Mouse (Mus musculus) adrenal gland, adult 18-20 months (tissue): ENCODE data around the gene Mbnl1. TPM values are rescaled to one million over a fixed set of nuclear protein-coding genes. Genes with fewer than 3 reads are reported as not detected.
A peak's percentile ranks its signal among the peaks of the same experiment; 100 is the strongest.
"Not testable (repeated sequence)": the region's sequence is repeated elsewhere in the genome, so short reads cannot be mapped to it uniquely, and the experiment has no call there.

Experiments used
- DNase-seq, 2 experiments: peaks; one replicate each; pipeline ENCODE4 v3.0.0; 2021 to 2022; ENCODE audit warnings: low spot score in 2 of 2
- long read RNA-seq, 2 experiments: library from polyadenylated mRNA; stranded (forward); transcript quantifications; one replicate each; pipeline ENCODE4 v2.0.0; 2021
- total RNA-seq, 2 experiments: library from RNA; stranded (reverse); gene quantifications; 1 replicate in 1 of 2; 2 replicates in 1 of 2; pipeline ENCODE4 v1.2.3; 2021

Mbnl1 gene
- total RNA-seq = 100 to 1,000 TPM; 503 to 531 TPM
- long read RNA-seq, experiment 1, full-length matches to known transcripts = 2 of 95 reads
- long read RNA-seq, experiment 1, partial matches to known transcripts = 41 of 95 reads
- long read RNA-seq, experiment 1, other reads (novel, unspliced or antisense) = 52 of 95 reads
- long read RNA-seq, experiment 2, full-length matches to known transcripts = 8 of 307 reads
- long read RNA-seq, experiment 2, partial matches to known transcripts = 198 of 307 reads
- long read RNA-seq, experiment 2, other reads (novel, unspliced or antisense) = 101 of 307 reads

DNA sequence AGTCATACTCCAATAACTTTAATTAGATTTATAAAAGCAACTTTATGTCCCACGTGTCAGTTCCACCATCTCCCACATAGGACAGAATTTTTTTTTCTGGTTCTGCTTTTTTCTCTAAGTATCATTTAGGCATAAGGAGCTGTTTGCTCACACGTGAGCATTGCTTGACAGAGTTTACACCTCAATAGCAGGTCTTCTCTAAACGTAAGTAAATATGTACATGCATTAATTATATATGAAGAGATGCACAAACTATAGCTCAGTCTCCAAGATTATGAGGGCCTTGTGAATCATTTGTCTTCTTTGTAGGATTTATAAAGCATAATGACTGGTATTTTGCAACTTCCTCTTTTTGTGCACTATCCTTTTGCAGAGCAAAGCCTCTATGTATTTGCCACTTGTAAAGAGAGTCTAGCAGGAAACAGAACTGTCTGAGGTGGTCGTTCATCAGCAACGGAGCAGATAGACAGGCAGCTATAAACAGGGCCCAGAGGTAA, at the start of gene Mbnl1:
Gene Mbnl1, plus strand, starts transcription at position 150 of the 497 bp plus-strand sequence.
- no peak for DNase-seq

DNA sequence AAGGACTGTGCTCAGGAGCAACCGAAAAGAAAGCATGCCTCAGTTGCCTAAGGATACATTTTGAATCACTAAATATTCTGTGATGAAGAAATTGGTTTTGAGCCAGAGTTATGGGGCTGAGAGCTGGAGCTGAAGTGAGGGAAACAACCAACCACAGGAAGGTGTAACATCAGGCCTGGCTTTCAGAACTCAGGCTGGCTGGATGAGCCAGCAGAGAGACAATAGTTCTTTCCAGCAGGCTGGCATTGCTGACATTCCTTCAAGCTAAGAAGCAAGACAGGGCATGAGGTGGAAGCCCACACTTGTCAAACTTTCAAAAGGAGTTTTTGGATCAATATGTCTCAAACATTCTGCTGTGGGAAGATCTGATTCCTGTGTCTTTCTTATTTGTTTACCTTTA, 48.5 kb upstream of the Mbnl1 start:
- no peak for DNase-seq

GRCm38 (mm10) chr3:60429049-60429448, 43.6 kb upstream of the Mbnl1 start:
- no peak for DNase-seq

DNA sequence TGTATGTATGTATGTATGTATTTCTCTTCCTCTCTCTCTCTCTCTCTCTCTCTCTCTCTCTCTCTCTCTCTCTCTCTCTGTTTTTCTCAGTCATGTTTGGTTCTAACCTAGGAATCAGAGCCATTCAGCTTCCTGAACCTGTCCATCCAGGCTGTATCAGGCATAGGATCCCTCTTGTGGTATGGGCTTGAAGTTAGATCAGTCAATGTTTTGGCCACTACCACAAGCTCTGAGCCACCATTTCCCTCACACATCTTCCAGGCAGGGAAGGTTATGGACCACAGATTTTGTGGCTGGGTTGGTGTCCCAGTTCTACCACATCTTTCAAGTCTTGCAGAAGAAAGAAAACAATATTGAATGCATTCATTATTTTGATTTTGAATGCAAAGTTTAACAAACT, 35.4 kb upstream of the Mbnl1 start:
- no peak for DNase-seq

GRCm38 (mm10) chr3:60437678-60438232, 34.9 kb upstream of the Mbnl1 start:
- DNase-seq = peak; percentile 60 to 70

GRCm38 (mm10) chr3:60438715-60439114, 33.9 kb upstream of the Mbnl1 start:
- DNase-seq = no peak

DNA sequence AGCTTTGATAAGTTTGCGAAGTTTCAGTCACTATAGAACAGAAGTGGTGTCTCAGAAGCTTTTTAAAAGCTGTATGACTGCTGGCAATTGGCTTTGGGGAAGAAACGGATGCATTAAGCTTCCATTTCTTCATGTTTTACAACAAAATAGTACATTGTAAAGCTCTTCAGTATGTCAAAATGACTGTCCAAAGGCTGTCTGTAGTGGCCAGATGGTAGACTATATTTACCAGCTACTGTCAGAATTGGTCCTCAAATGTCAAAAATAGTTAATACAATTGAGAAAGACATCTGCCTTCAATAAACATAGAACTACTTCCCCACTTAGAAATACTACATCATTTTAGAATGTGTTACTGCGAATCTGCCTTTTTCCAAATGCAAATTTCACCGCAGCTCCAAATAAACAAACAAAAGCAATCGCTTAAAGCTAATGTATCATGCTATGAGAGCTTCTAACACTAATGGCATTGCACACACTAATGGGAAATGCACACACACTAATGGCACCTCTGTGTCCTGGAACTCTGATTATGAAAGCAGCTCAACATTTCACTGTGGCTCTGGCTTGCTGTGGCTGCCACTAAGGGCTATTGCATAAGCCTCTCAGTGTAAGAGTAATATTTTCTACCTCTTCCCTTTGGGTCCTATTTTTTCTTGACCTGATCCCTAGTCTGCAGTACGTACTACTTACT, 10.7 kb upstream of the Mbnl1 start:
- no peak for DNase-seq

GRCm38 (mm10) chr3:60468667-60469066, 4.0 kb upstream of the Mbnl1 start:
- DNase-seq = not testable (repeated sequence)

- not testable (repeated sequence) for DNase-seq
Observed at GRCm38 (mm10) chr3:60469170-60469805, 3.3 kb upstream of the Mbnl1 start.

DNA sequence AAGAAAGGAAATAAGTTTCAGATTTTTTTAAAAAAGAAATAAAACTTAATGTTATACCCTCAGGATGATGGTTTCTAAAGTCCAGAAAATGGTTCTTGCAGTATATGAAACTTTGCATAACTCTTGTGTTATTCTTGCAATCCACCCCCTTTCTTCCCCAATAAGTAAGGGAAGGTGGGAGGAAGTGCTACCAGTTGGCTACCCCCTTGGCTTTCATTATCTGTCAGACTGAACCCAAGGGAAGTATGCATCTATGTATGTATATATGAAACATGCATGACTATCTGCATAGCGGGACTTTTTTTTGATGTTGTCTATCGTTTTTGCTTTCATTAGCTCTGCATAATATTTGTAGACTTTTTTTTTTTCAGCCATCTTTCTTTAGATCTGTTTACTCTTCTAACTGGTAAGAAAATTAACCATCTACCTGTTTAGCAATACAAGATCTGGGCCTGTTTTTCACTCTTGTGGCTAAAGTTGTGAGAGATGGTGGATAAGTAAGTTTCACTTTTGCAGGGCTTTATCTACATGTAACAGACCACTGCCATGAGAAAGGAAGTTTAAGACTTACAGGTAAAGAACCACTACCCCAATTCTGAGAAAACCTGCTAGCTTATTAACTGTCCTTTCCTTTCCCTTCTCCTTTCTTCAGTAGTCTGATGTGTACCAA, 484 bp upstream of the Mbnl1 start:
- DNase-seq = no peak

DNA sequence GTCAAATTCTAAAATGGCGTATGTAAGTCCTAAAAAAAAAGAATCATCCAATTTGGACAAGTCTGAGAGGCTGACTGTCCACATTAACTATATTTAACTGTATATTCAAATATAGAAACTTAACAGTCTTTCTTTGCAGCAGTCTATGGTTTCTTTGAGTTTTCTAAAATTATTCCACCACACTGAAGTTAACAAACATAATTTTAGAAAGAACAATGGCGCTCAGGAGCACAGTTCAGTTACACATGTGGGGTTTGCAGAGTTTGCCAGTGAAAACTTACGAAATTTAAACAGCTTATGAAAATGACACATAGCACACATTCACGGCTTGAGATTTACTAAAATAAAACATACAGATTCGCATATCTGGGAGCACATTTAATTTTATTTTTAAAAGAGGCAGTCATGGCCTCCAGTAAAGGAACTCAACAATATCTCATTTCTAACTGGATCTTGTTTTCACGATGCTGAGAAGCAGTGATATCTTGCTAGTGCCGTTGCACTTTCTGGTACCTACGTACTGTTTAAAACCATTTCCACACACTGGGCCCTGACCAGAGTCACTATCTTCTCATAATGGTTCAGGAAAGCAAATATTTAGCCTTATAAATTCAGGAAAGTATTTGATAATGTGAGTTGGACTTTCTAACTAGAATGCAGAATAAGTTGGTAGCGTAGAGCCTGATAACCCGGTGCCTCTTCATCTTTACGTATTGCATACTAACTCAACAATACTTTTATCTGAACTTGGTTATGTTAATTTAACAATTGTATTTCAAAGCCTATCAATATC, 1.4 kb downstream of the Mbnl1 start:
- DNase-seq = no peak

GRCm38 (mm10) chr3:60474654-60474972, 2.0 kb downstream of the Mbnl1 start:
- no peak for DNase-seq

DNA sequence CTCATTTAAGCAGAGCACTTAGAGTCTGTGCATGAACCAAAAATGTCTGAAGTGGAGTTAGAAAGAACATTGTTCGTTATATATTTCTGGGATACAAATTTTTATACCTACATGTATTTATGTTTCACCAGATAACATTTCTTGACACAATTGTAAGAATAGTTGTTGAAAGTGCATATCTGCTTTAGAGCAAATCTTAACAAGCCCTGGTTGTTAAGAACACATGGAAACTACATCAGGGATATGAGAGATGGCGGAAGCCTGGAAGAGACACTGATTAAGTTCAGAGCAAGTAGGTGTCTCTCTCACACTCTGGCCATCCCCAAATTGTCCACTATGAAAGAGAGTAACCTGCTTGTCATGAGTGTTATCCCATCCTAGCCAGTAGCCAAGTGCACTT, 2.4 kb downstream of the Mbnl1 start:
- no peak for DNase-seq

GRCm38 (mm10) chr3:60476751-60477255, 4.2 kb downstream of the Mbnl1 start:
- no peak for DNase-seq

GRCm38 (mm10) chr3:60478433-60478832, 5.8 kb downstream of the Mbnl1 start:
- no peak for DNase-seq

DNA sequence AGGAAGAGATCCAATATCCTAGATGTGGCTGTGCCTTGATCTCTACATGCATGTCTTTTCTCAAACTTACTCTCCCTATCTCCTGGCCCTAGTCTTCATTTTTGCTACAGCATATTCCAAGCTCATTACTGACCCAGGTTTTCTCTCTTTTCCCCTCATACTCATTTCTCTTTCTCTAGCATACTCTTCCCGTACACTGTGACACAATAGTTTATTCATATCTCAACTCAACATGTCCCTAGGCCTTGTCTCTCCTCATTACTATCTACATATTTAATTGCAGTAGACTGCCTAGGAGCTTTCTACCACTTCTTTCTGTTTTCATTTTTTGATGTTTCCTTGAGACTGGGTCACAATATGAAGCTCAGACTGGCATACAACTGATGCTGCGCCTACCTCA, 8.1 kb downstream of the Mbnl1 start:
- no peak for DNase-seq

- DNase-seq = no peak
Observed at GRCm38 (mm10) chr3:60481740-60482399, 9.2 kb downstream of the Mbnl1 start.

GRCm38 (mm10) chr3:60483305-60483704, 10.7 kb downstream of the Mbnl1 start:
- no peak for DNase-seq

DNA sequence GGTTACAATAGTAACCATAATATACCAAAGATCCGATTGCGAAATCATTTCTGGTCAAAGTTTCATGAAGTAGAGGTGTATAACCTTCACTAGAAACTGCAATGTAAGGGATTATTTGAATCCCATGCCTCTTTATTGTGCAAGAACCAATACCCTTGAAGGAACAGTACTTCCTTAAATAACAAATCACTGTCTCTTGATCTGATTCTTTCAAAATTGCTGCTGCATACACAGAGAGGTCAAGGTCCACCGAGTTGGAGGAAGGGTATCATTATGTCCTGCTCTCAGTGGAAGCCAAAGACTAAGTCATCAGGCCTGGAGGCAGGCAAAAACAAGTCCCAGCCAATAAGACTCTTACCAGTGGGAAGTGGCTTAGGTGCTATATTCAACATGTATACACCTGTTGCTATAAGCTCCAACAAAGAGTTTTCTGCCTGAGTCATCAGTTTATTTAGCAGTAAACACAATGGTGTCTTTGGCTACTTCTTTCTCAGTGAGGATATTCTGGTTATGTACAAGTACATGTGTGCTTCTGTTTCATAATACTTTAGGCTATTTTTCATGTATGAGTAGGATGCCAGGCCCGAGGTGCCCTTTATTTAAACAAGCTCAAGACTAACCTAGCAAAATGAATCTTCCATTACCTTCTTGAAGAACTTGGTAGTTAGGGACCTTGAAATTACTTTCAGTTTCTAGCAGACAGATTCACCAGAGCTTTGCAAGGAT, 13.5 kb downstream of the Mbnl1 start:
- no peak for DNase-seq
